Mouse (Mus musculus): ENCODE data around the gene Fchsd2. TPM values are rescaled to one million over a fixed set of nuclear protein-coding genes. Genes with fewer than 3 reads are reported as not detected.

The Fchsd2 gene
- polyA plus RNA-seq, 1 experiment from 2014 or later = 21.9 TPM

DNA sequence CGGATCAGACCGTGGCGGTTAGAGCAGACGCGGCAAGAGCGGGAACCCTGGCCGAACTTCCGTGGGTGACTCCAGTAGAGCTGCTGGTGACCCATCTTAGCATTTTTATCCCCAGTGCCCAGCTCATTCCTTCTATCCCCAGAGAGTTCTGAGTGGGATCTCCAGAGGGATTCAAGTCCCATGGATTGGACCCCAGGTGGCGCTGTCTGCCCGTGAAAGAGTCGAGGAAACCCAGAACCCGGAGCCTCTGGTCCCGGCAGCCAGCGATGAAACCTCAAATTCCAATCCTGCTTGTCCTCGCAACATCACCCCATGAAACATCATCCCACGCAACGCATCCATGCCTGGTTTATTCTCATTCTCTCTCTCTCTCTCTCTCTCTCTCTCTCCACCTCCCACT is 31.3 kb upstream of the Fchsd2 start:
- WGBS = 8% methylated on average over 17 of the region's 17 CpGs
- no peaks in the 10 kb centered on the region for H3K9me3 ChIP-seq (replicated peaks)
- no peak overlapping the region for H3K9ac ChIP-seq
- no peak overlapping the region for H3K27ac ChIP-seq (replicated peaks)
- peak overlapping the region; percentile 12; the same call in 1 of the 2 replicates for H3K4me3 ChIP-seq (replicated peaks)
- no peaks in the 10 kb centered on the region for H3K36me3 ChIP-seq
- no peaks in the 10 kb centered on the region for H3K27me3 ChIP-seq
- no peak for ATAC-seq (ENCODE audit: insufficient number of reproducible peaks, low FRiP score, low TSS enrichment, low read depth)
- peaks cover 7% of the 10 kb centered on the region; the same call in 1 of the 2 replicates for H3K4me1 ChIP-seq
- H3K4me2 ChIP-seq (replicated peaks) = peak overlapping the region; percentile 38

DNA sequence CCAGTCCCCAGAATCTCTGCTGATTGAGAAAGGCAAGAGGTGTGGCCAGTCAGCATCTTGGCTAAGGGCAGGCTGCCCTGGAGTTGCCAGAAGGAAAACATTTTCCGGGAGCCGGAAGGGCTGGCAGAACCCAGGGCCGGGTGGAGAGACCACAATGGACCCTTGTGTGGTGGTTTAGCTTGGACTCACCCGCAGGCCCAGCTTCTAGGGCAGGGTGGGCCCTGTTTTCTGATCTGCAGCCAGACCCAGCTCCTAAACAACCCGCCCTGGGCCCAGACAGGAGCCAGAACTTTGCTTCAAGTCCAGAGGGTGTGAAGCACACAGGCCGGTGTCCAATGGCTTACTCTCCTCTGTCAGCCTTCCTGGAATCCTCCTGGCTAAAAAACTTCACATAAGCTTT is 30.4 kb upstream of the Fchsd2 start:
- no peak overlapping the region for H3K4me3 ChIP-seq (replicated peaks)
- H3K9me3 ChIP-seq (replicated peaks) = no peaks in the 10 kb centered on the region
- no peak overlapping the region for H3K4me2 ChIP-seq (replicated peaks)
- H3K36me3 ChIP-seq = no peaks in the 10 kb centered on the region
- no peaks in the 10 kb centered on the region for H3K27me3 ChIP-seq
- no peak overlapping the region for H3K9ac ChIP-seq
- peaks cover 7% of the 10 kb centered on the region; the same call in 1 of the 2 replicates for H3K4me1 ChIP-seq
- ATAC-seq (ENCODE audit: insufficient number of reproducible peaks, low FRiP score, low TSS enrichment, low read depth) = peak; percentile 73; the same call in 1 of the 2 replicates
- WGBS = 69% methylated on average over 6 of the region's 6 CpGs
- 0 out of 2 replicates have a peak overlapping the region, but pooled peaks have one; percentile 13 for H3K27ac ChIP-seq (replicated peaks)

DNA sequence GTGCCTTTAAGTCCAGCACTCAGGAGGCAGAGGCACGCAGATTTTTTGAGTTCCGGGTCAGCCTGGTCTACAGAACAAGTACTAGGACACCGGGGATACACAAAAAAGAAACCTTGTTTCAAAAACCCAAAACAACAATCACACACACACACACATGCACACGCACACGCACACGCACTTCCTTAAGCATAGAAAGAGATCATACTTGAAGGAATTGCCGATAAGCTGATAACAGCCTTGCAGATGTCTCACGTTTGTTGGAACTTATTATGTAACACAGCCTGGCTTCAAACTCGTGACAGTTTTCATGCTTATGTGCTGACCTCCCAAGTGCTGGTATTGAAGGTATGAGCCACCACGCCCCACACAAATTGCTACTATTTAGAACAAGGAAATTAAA is 29.1 kb upstream of the Fchsd2 start:
- no peak overlapping the region for H3K4me3 ChIP-seq (replicated peaks)

DNA sequence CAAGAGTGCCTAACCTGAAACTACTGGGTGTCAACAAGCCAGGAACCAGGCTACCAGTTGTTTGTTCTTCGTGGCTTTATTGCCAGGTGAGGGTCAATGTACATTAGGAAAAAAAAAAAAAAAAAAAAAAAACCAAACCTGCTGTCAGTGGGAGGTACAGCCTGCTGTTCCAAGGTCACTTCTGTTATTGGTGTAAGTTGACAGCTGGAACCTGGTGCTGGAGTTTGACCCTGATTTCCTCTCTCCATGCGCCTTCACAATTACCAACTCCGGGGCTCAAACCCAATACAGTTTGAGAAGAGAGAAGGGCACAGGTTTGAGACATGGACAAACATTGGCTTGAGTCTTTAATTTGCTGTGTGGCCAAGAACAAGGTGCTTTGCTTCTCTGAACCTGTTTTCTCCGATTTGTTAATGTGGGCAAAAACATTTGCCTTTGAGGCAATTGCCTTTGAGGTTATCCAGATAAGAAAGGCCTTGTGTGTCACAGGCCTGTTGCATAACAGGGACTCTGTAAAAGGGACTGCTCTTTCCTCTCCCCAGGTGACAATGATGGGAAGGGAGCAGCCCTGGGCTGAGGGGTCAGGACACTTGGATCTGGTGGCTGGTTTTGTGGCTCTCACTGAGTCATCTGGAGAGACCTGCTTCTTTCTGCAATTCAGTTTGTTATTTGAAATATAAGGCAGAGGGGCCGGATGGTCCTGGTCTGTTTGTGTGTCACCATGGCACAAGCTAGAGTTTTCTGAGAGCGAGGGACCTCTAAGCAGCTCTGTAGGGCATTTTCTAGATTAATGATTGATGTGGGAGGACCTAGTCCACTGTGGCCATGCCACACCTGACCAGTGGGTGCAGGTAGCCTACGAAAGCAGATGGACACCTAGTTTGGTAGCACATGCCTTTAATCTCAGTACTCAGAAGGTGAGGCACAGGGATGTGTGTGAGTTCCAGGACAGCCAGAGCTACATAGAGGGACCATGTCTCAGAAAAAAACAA is 27.7 kb upstream of the Fchsd2 start:
- 84% methylated on average over 7 of the region's 7 CpGs for WGBS
- ATAC-seq (ENCODE audit: insufficient number of reproducible peaks, low FRiP score, low TSS enrichment, low read depth) = no peak
- Histone ChIP-seq H3K27ac (replicated peaks) (no peak overlapping the region), H3K9me3 (replicated peaks) (no peaks in the 10 kb centered on the region), H3K9ac (no peak overlapping the region), H3K36me3 (no peaks in the 10 kb centered on the region), H3K27me3 (no peaks in the 10 kb centered on the region), H3K4me1 (peaks cover 7% of the 10 kb centered on the region; the same call in 1 of the 2 replicates), H3K4me2 (replicated peaks) (no peak overlapping the region), H3K4me3 (replicated peaks) (no peak overlapping the region)

More for the DNA sequence above, 29.1 kb upstream of the Fchsd2 start:
- ATAC-seq (ENCODE audit: insufficient number of reproducible peaks, low FRiP score, low TSS enrichment, low read depth) = no peak
- no peak overlapping the region for H3K9ac ChIP-seq
- no peaks in the 10 kb centered on the region for H3K36me3 ChIP-seq
- no peak overlapping the region for H3K27ac ChIP-seq (replicated peaks)
- WGBS = 72% methylated on average over 10 of the region's 10 CpGs
- H3K4me1 ChIP-seq = peaks cover 7% of the 10 kb centered on the region; the same call in 1 of the 2 replicates
- H3K27me3 ChIP-seq = no peaks in the 10 kb centered on the region
- H3K4me2 ChIP-seq (replicated peaks) = no peak overlapping the region
- H3K9me3 ChIP-seq (replicated peaks) = no peaks in the 10 kb centered on the region

DNA sequence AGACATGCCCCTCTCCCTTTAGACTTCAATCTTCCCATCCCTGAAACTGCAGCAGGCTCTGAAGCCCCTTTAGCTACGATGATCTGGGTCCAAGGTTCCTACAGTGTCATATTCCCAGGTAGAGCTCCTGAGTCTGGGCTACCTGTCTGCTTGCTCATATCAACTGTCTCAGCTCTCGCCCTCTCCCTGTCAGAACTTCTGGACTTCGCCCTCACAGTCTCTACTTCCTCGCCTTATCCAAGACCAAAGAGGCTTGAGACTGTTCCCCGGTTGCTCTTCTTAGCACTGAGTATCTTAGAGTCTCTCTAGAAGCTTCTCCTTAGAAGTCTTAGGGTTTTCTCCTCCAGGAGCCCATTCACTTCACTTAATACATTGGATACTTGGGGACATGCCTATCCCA is 26.7 kb upstream of the Fchsd2 start:
- WGBS = 87% methylated on average over 5 of the region's 5 CpGs
- H3K9me3 ChIP-seq (replicated peaks) = no peaks in the 10 kb centered on the region
- no peak overlapping the region for H3K4me2 ChIP-seq (replicated peaks)
- H3K27me3 ChIP-seq = no peaks in the 10 kb centered on the region
- no peaks in the 10 kb centered on the region for H3K36me3 ChIP-seq
- no peak overlapping the region for H3K4me3 ChIP-seq (replicated peaks)
- no peak for ATAC-seq (ENCODE audit: insufficient number of reproducible peaks, low FRiP score, low TSS enrichment, low read depth)
- peaks cover 7% of the 10 kb centered on the region; the same call in 1 of the 2 replicates for H3K4me1 ChIP-seq
- H3K9ac ChIP-seq = no peak overlapping the region
- H3K27ac ChIP-seq (replicated peaks) = no peak overlapping the region

DNA sequence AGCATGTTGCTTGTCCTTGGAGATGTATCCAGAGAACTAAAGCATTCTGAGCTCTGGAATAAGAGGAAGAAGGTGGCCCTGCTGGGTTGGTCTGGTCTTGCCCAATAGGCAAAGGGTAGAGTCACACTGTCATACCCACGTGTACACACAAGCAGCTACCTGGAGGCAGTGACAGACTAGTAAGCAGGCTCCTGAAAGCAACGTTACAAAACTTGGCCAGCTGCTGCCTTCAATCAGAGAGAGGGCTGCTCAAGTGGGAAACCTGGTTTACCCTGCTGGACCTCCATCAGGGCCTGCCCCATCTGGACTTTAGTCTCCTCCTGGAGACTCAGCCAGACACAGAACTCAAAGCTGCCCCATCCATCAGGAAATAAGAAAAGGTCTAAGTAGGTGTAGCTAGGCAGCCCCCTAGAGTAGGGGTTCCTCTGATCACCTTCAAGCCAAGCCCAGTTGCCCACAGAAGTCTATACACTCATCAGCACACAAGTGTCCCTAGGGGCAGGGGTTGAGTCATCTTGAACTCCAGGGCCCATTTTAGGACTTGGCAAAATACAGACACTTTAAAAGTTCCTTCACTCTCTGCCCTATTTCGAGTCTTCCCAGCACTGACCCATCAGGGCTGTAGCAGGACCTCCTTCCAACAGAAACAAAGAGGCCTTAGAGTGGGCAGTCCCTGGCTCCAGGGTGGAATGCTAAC is 25.9 kb upstream of the Fchsd2 start:
- H3K4me1 ChIP-seq = 0 out of 2 replicates have a peak, but pooled peaks cover 1% of the 10 kb centered on the region
- no peaks in the 10 kb centered on the region for H3K27me3 ChIP-seq
- H3K4me3 ChIP-seq (replicated peaks) = no peak overlapping the region
- H3K27ac ChIP-seq (replicated peaks) = no peak overlapping the region
- WGBS = 49% methylated on average over 3 of the region's 3 CpGs
- no peaks in the 10 kb centered on the region for H3K36me3 ChIP-seq
- ATAC-seq (ENCODE audit: insufficient number of reproducible peaks, low FRiP score, low TSS enrichment, low read depth) = no peak
- no peaks in the 10 kb centered on the region for H3K9me3 ChIP-seq (replicated peaks)
- no peak overlapping the region for H3K4me2 ChIP-seq (replicated peaks)
- no peak overlapping the region for H3K9ac ChIP-seq

DNA sequence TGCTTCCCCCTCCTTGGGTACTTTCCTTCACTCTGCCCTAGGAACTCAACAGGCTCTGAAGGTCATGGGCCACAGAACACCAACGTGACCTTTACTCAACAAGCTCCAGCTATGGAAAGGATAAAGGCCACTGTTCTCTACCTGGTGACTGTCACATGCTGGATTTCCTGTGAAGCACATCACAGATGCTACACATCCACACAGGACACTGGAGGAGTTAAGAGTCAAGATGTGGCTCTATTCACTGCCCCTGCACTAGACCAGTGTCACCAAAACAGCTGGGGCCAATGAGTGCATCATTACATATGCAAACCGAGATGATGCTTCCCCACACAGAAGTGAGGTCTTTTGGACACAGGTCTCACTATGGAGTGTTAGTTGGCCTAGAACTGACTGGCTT is 25.1 kb upstream of the Fchsd2 start:
- Histone ChIP-seq H3K36me3 (no peaks in the 10 kb centered on the region), H3K9me3 (replicated peaks) (no peaks in the 10 kb centered on the region), H3K27ac (replicated peaks) (no peak overlapping the region), H3K27me3 (no peaks in the 10 kb centered on the region), H3K9ac (no peak overlapping the region), H3K4me1 (no peaks in the 10 kb centered on the region), H3K4me2 (replicated peaks) (no peak overlapping the region), H3K4me3 (replicated peaks) (no peak overlapping the region)
- 71% methylated on average over 2 of the region's 2 CpGs for WGBS
- ATAC-seq (ENCODE audit: insufficient number of reproducible peaks, low FRiP score, low TSS enrichment, low read depth) = no peak

DNA sequence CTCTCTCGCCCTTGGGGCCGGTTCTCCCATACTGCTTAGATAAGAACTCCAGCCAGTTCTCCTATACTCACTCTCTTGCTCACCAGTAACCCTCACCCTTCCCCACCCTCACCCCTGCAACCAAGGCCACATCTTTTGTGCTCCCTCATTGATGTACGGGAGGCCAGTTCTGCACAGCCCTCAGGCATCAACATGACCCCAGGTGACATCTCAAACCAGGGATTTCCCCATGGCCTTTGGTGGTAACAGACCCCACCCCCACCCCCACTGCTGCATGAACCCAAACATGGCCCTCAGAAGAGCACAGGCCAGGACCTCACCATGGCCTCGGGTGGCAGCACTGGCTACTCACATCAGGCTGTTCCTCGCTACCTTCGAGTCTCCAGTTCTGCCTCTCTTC is 23.4 kb upstream of the Fchsd2 start:
- Histone ChIP-seq H3K27ac (replicated peaks) (no peak overlapping the region), H3K9ac (no peak overlapping the region), H3K4me1 (peaks cover 3% of the 10 kb centered on the region; the same call in 1 of the 2 replicates), H3K4me3 (replicated peaks) (no peak overlapping the region), H3K36me3 (no peaks in the 10 kb centered on the region), H3K27me3 (no peaks in the 10 kb centered on the region), H3K9me3 (replicated peaks) (no peaks in the 10 kb centered on the region), H3K4me2 (replicated peaks) (no peak overlapping the region)
- no peak for ATAC-seq (ENCODE audit: insufficient number of reproducible peaks, low FRiP score, low TSS enrichment, low read depth)
- WGBS = 66% methylated on average over 6 of the region's 6 CpGs

DNA sequence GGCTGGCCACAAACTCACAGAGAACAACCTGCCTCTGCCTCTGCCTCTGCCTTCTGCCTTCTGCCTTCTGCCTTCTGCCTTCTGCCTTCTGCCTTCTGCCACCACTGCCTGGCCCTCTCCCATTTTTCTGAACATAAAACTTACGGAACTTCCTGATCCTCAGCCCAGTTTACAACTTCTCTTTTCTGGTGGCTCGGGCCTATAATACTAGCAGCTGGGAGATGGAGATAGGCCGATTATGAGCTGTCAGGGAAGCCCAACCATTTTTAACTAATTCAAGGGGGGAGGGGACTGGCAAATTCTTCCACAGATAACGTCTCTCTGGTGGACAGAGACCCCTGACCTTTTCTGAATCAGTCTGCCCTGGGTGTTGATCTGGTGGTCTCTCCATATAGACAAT is 22.3 kb upstream of the Fchsd2 start:
- Histone ChIP-seq H3K27ac (replicated peaks) (no peak overlapping the region), H3K9me3 (replicated peaks) (no peaks in the 10 kb centered on the region), H3K27me3 (no peaks in the 10 kb centered on the region), H3K4me2 (replicated peaks) (no peak overlapping the region), H3K36me3 (no peaks in the 10 kb centered on the region), H3K4me3 (replicated peaks) (no peak overlapping the region), H3K9ac (no peak overlapping the region), H3K4me1 (peaks cover 3% of the 10 kb centered on the region; the same call in 1 of the 2 replicates)
- WGBS = 44% methylated on average over 4 of the region's 4 CpGs
- ATAC-seq (ENCODE audit: insufficient number of reproducible peaks, low FRiP score, low TSS enrichment, low read depth) = no peak

DNA sequence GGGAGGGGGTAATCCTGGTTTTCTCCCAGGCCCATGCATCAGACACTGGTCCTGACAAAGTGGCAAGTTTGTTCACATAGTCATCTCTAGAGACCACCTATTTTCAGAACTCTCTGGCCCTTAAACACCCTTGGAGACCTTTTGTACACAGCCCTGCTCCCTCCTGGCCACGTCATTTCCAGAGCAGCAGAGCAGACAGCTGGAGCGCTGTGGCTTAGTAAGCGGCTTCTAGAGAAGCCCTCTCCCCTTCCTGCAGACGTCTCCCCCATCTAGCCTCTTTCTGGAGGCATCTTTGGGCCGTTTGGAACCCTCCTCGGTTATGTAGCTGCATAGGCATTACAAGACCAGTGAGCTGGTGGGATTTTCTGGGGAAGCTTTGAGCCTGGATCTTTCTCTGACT is 21.6 kb upstream of the Fchsd2 start:
- H3K9ac ChIP-seq = no peak overlapping the region
- H3K9me3 ChIP-seq (replicated peaks) = no peaks in the 10 kb centered on the region
- WGBS = 54% methylated on average over 6 of the region's 6 CpGs
- H3K4me2 ChIP-seq (replicated peaks) = no peak overlapping the region
- no peak overlapping the region for H3K27ac ChIP-seq (replicated peaks)
- ATAC-seq (ENCODE audit: insufficient number of reproducible peaks, low FRiP score, low TSS enrichment, low read depth) = no peak
- H3K36me3 ChIP-seq = no peaks in the 10 kb centered on the region
- H3K4me1 ChIP-seq = peaks cover 3% of the 10 kb centered on the region; the same call in 1 of the 2 replicates
- no peaks in the 10 kb centered on the region for H3K27me3 ChIP-seq
- no peak overlapping the region for H3K4me3 ChIP-seq (replicated peaks)

DNA sequence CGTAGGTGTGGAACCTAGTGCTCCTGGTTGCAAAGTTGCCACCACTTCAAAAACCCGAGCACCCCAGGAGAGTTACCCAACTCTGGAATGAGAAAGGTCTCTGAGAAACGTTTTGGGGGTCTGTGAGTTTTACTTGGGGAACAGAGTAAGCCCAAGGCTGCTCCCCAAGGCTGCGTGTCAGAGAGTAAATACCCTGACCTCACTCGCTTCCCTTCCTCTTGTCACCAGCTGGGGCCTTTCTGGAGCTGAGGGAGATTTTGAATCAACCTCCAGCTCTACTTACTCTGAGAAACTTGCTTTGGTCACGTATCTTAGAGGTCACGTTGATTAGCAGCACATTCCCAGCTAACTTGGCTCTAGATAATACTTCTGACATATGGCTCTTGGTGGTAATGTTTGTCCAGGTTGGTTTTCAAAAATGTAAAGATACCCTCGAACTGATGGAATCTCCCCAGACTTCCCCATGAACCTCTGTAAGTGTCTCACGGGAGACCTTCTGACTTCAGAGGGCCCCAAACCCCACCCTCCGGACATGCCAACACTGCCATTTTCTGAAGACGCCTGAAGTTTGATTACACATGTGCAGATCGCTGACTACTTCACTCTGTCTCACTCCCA is 20.4 kb upstream of the Fchsd2 start:
- no peak overlapping the region for H3K4me3 ChIP-seq (replicated peaks)
- no peak overlapping the region for H3K4me2 ChIP-seq (replicated peaks)
- WGBS = 76% methylated on average over 12 of the region's 12 CpGs
- no peak for ATAC-seq (ENCODE audit: insufficient number of reproducible peaks, low FRiP score, low TSS enrichment, low read depth)
- H3K9ac ChIP-seq = no peak overlapping the region
- no peaks in the 10 kb centered on the region for H3K27me3 ChIP-seq
- no peak overlapping the region for H3K27ac ChIP-seq (replicated peaks)
- H3K4me1 ChIP-seq = peaks cover 3% of the 10 kb centered on the region; the same call in 1 of the 2 replicates
- H3K9me3 ChIP-seq (replicated peaks) = no peaks in the 10 kb centered on the region
- H3K36me3 ChIP-seq = no peaks in the 10 kb centered on the region

Data from embryonic facial prominence, embryonic 15.5 days (tissue).